Mouse (Mus musculus) cerebellum, adult (tissue): ENCODE results near the gene Nsun2.
A peak's percentile ranks its signal among the peaks of the same experiment; 100 is the strongest.
"Not testable (repeated sequence)": the region's sequence is repeated elsewhere in the genome, so short reads cannot be mapped to it uniquely, and the experiment has no call there.

Experiments
- ATAC-seq: cut with Nextera tagmentation; 2 replicates; pipeline ENCODE4 v1.9.2; 2017; ENCODE audit warnings: mild to moderate bottlenecking, moderate library complexity, mixed read lengths; ENCODE audit not compliant: insufficient number of reproducible peaks, low FRiP score, low TSS enrichment

The Nsun2 gene

DNA sequence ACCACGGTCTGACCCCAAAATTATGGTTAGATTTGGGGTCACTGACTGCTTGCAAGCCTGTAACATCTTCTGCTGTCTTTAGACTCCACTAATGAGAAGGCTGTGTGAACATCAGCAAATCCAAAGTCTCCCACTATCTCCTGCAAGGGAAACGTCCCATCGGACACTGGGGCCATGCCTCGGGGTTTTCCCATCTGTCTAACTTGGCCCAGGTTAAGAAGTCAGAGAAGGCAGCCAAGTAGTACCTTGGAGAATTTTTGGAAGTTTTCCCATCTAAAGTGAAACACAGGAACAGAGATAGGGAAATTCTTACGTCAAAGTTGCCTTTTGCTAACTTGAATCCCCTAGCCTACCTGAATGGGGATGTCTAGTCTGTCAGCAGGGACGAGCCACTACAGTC lies 50.0 kb downstream of the Nsun2 start:
- no peak for ATAC-seq

DNA sequence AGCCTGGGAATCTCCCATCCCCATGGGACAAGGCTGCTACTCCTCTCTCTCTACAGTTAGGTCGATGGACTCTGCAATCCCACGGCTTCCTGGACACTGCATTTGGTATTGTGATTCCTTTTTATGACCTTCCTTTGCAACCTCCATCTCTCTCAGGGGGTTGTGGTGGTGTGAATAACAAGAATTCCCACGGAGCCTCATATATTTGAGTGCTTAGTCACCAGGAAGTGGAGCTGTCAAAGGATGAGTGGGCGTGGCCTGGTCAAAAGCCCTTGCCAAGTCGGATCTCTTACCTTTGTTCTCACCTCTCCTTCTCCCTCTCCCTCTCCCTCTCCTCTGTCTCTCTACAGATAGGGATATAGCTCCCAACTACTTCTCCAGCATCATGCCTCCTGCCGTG lies 52.3 kb downstream of the Nsun2 start:
- no peak for ATAC-seq

DNA sequence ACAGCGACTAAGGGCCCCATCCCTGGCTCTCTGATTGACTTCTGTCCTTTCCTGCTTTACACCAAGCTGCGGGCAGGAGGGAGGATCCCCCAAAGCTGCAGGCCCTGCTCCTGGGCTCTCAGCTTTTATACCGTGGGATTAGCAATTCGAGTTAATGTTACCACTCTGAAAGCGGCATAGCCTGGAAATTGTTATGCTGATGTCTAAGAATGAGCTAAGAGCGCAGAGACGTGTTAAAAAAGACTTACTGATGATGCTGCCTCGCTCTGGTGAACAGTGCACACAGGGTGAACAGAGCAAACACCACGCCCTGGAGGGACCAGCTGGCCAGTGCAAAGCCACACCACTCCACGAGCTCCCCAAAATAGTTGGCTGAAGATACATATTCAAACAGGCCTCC lies 52.8 kb downstream of the Nsun2 start:
- ATAC-seq = no peak

DNA sequence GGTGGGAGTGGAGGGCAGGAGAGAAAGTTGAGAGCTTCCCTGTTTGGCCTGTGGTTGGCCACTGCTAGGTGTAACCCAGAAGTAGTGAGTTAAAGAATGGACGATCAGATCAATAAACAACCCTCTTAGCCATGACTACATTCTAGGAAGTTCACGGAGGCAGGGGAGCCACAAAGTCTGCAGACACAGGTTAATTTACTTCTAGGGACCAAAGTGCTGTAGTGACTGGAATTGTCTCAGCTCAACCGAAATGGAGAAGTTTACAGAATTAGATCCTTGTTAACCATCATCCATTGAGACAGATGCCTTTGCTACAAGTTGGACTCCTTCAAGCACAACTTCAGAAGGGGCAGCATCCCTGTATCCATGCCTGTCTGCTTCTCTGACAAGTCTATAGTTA lies 54.3 kb downstream of the Nsun2 start:
- ATAC-seq = no peak

DNA sequence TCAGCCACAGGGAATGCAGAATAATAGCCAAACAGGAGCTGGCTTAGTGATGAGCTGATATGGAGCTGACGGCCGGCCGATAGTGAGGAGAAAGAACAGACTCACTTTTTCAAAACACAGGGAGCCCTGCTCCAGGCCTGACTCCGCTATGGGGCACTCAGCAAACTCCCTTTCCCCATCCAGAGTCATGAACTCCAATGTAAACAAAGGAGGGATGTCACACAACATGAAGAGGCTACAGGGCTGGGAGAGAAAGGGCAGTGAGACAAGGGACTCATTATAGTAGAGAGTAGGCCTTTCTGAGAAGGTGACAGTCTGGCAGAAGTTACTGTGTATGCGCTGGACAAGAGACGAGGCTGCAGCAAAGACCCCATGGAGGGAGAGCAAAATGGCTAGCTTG lies 54.7 kb downstream of the Nsun2 start:
- no peak for ATAC-seq

DNA sequence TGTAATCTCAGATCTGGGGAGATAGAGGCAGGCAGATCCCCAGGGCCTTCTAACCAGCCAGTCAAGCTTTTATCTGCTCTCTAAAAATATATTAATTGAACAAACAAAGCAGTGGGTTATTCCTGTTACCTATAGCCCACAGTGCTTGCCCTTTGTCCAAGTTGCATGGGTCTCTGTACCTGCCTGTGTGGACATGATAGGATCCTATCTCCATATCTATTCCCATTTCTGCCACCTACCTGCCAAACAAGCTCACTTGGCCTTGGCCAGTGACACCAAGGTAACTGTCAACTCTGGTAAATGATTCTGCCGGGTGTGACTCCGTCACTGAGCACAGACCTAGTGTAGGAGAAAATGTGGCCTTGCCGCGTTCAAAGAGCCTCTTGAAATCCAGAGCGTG lies 57.8 kb downstream of the Nsun2 start:
- no peak for ATAC-seq

DNA sequence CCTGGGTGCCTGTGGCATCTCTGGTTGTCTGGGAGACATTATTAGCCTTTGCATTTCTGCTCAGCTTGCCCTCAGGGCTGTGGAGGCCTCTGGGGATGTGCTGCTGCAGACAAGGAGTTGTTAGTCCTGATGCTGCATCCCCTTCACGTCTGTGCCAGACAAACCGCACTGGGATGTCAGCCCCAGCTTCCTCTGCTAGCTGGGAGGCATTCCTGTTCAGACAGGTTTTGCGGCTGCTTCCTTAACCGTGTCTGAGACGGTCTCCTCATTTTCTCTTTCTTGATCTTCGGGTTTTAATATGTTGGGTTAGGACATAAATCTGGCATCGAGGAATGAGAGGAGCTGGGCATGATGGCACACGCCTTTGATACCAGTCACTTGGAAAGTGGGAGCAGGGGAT lies 58.7 kb downstream of the Nsun2 start:
- ATAC-seq = no peak

DNA sequence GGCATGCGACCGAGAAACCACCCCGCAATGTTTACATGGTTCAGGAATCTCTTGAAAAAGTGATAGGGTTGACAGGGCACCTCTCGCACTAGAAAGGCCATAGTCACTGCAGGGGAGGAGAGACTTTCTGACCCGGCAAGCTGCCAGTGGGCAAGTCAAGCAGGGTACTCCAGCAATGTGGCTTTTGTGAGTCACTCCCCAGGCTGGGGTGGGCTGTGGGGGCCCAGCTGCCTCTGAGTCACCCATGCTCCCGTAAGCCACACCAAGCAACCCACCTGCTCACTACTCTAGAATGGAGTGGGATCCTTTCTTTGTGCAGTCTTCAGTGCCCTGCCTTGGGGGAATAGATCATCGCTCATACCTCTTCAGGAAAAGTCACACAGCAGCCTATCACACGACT lies 59.9 kb downstream of the Nsun2 start:
- no peak for ATAC-seq

DNA sequence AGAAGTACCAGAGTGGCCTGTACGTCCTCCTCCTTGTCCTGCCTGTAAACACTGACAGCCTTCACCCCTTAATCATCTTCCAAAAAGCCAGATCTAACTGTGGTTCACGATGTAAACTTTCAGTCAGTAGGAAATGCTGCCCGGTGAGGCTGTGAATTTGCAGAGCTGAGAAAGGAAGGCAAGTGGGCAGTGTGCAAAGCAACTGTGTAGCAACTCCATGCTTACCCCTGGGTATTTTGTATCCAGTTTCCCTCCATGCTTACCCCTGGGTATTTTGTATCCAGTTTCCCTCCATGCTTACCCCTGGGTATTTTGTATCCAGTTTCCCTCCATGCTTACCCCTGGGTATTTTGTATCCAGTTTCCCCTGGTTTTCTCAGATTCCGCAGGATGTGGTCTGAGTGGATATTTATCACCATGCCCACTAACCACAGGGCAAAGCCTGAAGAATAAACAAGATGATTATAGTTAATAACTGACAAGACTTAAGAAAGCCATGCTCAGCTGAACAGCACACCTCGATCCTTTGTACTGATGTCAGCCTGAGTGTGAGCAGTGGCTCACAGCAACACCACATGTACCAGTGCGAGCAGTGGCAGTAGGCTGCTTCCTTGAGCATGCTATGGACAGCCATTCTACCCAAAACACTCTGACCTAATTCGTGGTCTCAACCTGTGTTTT lies 61.2 kb downstream of the Nsun2 start:
- no peak for ATAC-seq

DNA sequence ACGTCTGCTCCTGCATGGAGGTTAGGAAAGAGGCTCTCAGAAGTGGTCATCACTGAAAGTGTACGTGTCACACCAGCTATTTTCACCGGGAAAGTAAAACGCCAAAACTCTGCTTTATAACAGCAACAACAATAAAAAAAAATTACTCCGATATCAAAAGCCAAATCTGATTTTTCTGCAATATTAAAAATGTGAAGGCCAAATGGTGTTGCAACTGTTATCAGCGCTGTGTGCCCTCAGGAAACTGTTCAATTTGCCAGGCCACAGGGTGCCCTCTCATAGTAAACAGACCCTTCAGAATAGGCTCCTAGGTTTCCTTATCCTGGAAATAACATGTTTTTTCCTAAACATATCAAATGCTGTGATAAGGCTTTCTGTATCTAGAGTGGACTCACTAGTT lies 62.4 kb downstream of the Nsun2 start:
- ATAC-seq = no peak

DNA sequence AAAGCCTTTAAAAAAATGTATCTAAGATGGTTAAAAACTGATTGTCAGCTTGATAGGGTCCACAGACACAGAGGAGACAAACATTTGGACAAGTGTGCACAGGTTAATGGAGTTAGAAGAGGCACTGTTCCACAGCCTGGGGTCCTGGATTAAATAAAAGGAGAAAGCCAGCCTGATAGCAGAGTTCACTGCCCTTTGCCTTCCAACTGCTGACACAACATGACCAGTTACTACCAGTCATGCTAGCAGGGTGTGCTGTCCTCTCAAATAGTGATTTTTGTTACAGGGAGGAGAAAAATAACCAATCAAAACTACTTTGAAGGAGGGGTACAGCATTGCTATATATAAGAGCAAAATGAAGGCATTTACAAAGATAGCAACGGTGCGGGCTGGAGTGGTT lies 63.0 kb downstream of the Nsun2 start:
- ATAC-seq = no peak

DNA sequence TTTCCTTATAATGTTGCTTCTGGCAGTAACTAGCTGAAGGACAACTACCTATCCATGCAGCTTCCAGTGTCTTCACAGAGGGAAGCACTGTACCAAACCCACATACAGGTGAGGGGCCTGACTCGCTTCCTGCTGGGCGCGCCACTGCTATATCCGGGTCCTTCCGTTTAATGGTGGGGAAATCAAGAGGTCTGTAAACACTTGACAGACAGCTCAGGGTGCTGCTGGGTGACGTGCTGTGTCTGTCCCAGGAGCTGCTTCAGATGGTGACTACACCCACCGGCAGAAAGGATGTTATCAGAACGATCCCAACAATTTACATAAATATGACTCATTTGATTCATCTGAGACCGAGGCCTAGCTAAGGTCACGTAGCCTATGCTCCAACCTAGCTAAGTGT lies 65.3 kb downstream of the Nsun2 start:
- no peak for ATAC-seq

DNA sequence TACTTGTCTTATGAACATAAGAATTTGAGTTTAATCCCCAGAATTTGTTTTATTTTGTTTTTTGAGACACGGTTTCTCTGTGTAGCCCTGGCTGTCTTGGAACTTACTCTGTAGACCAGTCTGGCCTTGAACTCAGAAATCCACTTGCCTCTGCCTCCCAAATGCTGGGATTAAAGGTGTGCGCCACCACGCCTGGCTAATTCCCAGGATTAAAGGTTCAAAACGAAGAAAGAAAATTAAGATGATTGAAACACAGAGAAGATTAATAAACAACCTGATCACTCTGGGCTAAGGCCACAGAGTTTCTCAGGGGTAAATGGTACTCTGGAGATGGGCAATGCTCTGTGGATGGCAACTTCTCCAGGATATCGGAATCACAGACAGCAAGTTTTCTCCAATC lies 67.3 kb downstream of the Nsun2 start:
- ATAC-seq = not testable (repeated sequence)

DNA sequence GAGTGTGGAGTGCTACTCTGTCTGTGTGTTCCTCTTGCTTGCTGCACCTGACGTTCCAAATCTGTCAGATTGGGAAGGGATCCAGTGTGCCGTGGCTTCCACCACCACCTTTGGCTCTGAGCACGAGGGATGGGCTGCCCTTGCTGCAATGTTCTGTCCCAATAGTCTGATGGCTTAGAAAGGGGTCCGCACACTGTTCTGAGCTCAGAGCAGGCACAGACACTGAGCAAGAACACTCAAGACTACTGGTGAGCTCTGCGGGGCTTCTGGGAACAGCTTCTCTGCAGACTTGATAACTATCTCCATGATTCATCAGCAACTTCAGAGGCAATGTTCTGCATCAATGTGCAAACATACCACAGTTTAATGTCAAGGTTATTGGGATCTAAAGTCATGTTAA lies 67.8 kb downstream of the Nsun2 start:
- ATAC-seq = no peak

DNA sequence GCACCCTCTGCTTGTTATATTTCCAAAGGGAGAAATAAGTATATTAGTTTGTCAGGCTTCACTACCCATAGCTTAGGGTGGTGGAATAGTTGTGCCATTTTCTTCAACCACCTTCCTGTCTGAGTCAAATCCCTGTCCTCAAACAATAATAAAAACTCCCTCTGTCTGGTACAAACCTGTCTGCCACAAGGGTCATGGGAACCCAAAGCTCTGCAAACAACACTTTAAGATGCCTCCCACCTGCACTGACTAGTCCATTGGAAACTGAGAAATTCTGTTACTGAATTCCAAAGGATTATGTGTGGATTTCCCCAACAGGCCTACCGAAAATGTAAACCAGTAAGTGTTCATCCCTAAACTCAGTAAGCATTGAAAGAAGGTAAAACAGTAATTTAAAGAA lies 71.1 kb downstream of the Nsun2 start:
- ATAC-seq = no peak

DNA sequence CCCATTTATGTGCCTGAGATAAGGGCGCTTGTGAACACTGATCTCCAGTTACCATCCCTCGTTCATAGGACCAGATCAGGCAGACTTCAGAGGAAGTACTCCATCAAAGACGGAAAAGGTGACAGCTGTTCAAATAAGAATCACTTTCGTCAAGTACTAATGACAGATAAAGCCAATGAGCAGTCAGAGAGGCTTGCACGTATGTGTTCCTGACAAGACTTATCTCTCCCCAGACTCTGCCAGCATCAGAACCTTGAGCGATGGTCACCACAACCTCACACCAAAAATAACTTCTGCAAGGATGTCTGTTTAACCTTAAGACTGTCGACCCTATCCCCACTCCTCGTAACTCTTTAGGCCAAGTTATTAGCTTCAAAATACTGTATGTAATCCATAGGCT lies 75.2 kb downstream of the Nsun2 start:
- no peak for ATAC-seq

DNA sequence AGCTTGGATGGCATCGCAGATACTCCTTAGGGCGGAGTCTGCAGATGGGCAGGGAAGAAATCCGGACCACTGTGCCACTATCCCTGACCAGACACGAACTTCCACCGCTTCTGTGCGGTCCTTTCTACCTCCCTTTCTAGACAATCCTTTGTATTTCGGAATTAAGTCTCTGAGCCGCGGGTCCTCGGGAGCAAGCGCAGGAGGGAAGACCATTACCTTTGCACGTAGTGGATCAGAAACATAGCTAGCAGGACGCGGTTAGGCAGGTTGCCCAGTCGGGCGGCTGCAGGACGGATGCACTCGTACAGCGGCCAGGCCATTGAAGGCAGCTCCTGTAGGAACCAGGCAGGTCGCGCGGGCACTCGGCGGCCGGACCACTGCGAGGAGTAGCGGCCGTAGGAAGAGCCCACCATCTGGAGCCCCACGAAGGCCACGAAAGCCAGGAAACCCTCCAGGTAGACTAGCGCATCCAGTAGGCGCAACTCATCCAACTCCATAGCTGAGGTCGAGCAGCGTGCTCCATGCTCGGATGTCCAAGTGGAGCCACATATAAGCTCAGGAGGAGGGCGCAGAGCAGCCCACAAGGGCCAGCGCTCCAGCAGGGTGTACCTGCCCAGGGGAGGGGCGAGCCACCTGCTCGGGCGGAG lies 77.3 kb downstream of the Nsun2 start:
- peak; percentile 22 for ATAC-seq

DNA sequence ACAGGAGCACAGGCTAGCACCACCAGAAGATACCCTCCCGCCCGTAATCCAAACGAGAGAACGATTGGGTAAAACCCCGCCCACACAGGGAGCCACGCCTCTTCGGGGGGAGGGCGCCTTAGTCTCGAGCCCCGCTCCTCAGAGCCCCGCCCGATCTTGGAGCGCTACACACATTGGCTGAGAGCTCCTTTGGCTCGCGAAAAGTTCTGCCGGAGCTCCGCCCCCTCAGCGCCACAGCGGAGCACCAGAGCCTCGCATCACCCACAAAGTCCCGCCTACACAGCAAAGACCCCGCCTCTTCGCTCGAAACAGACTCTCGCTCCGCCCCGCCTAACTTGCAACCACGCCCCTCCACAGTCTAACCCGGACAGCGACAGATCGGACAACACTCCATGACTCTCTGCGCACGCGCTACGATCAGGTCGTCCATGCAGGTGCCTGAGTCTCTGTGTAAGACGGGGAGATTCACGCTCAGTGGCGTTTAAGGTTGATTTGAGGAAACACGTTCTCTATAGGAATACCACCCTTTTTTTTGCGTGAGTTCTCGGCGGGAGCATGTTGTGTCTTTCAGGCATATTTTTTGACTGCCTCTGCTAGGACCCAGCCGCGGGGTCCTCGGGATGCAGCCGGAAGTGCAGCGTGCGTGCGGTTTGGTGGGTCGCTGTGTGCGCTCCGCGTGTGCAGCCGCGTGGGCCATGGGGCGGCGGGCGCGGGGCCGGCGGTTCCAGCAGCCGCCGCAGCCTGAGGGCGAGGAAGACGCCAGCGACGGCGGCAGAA lies 78.0 kb downstream of the Nsun2 start, which contains the start of gene Srd5a1:
Srd5a1 (minus strand) TSS at position 45 of the 777 bp plus-strand sequence.
- peak; percentile 91 for ATAC-seq

DNA sequence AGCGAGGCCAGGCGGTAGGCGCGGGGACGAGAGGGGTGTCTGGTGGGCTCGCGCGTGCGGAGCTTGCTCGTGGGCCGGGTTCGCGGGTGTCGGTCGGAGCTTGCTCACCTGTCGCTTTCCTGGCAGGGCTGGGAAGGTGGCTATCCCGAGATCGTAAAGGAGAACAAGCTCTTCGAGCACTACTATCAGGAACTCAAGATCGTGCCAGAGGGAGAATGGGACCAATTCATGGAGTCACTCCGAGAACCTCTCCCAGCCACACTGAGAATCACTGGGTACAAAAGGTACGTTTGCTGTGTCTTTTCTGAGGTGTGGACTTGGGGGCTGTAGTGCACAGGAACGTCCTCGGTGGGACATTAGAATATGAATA lies 78.6 kb downstream of the Nsun2 start:
- ATAC-seq = 0 out of 2 replicates have a peak, but pooled peaks have one; percentile 1

DNA sequence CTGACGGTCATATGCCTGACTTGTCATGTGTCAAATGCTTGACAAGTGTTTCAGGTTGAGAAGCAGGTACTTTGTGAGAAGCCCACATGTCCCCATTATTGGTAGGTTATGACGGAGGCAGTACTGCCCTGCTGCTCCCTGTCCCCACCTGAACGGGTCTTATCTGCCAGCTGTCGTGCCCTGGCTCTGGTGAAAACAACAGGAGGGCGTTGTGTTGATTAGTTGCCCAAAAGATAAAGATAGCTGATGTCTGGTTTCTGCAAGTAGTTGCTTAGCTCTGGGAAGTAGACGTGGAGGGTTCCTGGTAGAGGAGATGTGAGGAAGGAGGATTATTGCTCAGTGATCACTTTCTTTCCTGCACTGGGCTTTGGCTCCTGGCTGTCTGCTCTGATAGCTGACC lies 83.2 kb downstream of the Nsun2 start:
- ATAC-seq = no peak

DNA sequence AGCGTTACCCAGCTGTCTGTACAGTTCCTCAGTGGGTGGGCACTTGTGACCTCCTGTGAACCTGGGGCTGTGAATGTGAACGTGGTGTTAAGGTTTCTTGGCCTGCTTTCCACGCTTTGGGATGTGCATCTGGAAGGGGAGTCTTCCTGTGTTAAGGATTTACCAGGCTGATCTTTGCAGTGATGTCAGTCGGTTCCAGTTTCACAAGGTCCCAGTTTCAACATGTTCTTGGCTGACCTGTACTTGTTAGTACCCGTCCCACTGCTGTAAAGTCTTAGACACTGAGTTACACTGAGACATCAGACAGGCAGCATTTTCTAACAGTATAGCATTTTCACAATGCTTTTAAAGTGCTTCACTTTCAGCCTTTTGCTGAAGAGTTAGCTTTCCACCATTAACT lies 90.3 kb downstream of the Nsun2 start:
- ATAC-seq = no peak

DNA sequence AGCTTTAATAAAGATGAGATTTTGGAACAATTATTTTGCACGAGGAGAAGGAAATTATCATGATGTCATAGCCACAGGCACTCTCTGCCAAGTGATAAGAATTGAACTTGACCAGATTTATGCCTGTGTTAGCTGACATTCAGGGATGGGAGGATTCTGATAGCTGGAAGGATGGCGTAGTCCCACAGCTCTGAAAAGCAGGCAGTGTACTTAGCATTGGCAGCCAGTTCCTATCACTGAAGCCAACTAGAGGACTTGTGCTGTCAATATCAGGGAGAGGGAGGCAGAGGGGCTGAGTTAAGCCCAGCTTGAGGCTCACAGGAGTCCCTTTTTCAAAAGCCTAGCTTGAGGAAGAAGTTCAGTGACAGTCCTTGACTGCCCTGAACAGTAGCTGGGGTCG lies 91.0 kb downstream of the Nsun2 start:
- ATAC-seq = no peak
